Mouse (Mus musculus): ENCODE data around the gene Gm595.

The Gm595 gene

DNA sequence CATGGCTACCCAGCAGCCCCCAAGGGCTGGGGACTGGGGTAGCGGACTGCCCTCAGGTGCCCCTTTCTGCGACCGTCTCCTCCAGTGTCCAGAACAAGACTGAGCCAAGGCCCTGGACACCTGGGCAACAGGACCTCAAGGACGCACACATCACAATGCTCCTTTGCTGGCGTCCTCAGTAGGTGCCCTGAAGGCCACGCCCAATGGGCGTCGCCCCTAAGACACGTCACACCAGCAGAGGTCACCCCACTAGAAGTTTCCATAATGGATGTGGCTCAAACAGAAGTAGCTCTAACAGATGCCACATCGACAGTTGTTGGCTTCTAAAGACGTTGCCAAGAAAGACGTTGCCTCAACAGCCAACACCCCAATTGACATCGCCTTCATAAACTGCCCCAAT is at the start of gene Gm595:
Gene Gm595, minus strand, starts transcription at position 101 of the 400 bp plus-strand sequence.
- no peak for DNase-seq (ENCODE audit: low read depth, low spot score)

- no peak for DNase-seq (ENCODE audit: low read depth, low spot score)
Measured at GRCm38 (mm10) chrX:48908421-48908820, 30.9 kb upstream of the Gm595 start.

- no peak for DNase-seq (ENCODE audit: low read depth, low spot score)
Measured at GRCm38 (mm10) chrX:48903744-48904143, 26.2 kb upstream of the Gm595 start.

GRCm38 (mm10) chrX:48899555-48899954 is 22.0 kb upstream of the Gm595 start:
- DNase-seq (ENCODE audit: low read depth, low spot score), result no peak

DNA sequence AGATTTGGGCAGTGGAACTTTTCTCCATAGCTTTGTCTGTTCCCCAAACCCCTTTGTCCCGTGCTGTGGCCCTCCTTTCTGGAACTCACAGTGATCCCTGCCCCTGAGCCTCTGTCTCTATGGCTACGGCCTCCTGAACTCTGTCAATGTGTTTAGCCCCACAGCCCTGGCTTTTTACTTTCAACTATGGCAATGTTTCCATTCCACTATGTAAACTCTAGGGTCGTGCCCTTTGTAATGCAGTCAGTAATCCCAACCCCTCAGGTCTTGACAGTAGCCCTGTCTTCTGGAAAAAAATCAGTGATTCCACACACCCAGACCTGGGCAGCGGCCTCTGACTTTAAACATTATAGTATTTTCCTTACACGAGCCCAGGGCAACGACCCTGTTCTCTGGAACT is 19.3 kb upstream of the Gm595 start:
- no peak for DNase-seq (ENCODE audit: low read depth, low spot score)

DNA sequence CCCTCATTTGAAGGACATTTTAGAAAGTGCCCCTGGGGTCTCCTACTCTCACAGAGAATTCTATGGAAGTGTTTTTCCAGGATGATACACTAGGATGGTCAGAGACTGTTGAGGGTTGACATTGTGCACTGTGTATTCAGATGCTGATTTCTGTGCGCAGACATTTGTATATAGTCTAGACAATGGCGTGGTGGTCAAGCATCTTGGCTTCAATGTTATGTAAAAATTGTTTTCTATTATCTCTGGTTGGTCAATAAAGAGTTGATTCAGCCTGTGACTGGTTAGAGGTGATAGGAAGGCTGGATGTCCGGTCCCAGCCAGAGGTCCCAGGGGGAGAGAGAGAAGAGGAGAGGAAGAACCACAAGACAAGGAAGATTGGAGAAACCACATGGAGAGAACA is 16.4 kb upstream of the Gm595 start:
- DNase-seq (ENCODE audit: low read depth, low spot score), result no peak

- DNase-seq (ENCODE audit: low read depth, low spot score), result no peak
Measured at GRCm38 (mm10) chrX:48890259-48890658, 12.7 kb upstream of the Gm595 start.

- no peak for DNase-seq (ENCODE audit: low read depth, low spot score)
Measured at GRCm38 (mm10) chrX:48884615-48885014, 7.1 kb upstream of the Gm595 start.

All from skeletal muscle tissue, adult 2 months (tissue).